In genomic region chr7:122219315-122219801, GRCm38 (mm10) we compare ENCODE assay signal across 7 mouse cellular contexts. TPM values are rescaled to one million over a fixed set of nuclear protein-coding genes. Genes with fewer than 3 reads are reported as not detected.
DNase-seq lines count a peak whose midpoint lies in the region; ATAC-seq and TF ChIP-seq lines count a peak whose summit lies in the region.

Gene Chp2 (plus strand): TSS chr7:122219496.

- no peaks in the 10 kb centered on the region for H3K79me2 ChIP-seq in liver, adult 2 months (ENCODE audit: control insufficient read depth, insufficient read depth, low read length)
- H3K79me2 ChIP-seq in myocyte (ENCODE audit: control insufficient read depth, insufficient read depth) = no peaks in the 10 kb centered on the region

- H3K4me1 ChIP-seq in embryonic facial prominence, embryonic 10.5 days = peaks cover 8% of the 10 kb centered on the region
- H3K4me1 ChIP-seq in hindbrain, embryonic 16.5 days (ENCODE audit: control insufficient read depth, insufficient read depth, low read depth, low read length) = no peaks in the 10 kb centered on the region
- H3K4me1 ChIP-seq in liver, adult 2 months (ENCODE audit: control insufficient read depth, insufficient read depth, low read length) = 0 out of 2 replicates have a peak, but pooled peaks cover 1% of the 10 kb centered on the region

- H3K36me3 ChIP-seq in embryonic facial prominence, embryonic 10.5 days (replicated peaks) = no peaks in the 10 kb centered on the region
- no peaks in the 10 kb centered on the region for H3K36me3 ChIP-seq in hindbrain, embryonic 16.5 days (ENCODE audit: control insufficient read depth, insufficient read depth, low read length)
- no peaks in the 10 kb centered on the region for H3K36me3 ChIP-seq in liver, adult 2 months (ENCODE audit: control insufficient read depth, insufficient read depth, low read length)
- no peaks in the 10 kb centered on the region for H3K36me3 ChIP-seq in myocyte (ENCODE audit: control insufficient read depth, insufficient read depth)

- H3K27me3 ChIP-seq in embryonic facial prominence, embryonic 10.5 days (replicated peaks; ENCODE audit: low read depth, poor library complexity, severe bottlenecking) = peaks cover 20% of the 10 kb centered on the region
- no peaks in the 10 kb centered on the region for H3K27me3 ChIP-seq in hindbrain, embryonic 16.5 days (replicated peaks; ENCODE audit: control insufficient read depth, insufficient read depth, low read length)
- H3K27me3 ChIP-seq in liver, adult 2 months (ENCODE audit: control insufficient read depth, insufficient read depth, low read length) = no peaks in the 10 kb centered on the region; the same call in 1 of the 2 replicates
- H3K27me3 ChIP-seq in myocyte (ENCODE audit: control insufficient read depth, insufficient read depth, insufficient read length) = peaks cover 17% of the 10 kb centered on the region

- H3K27ac ChIP-seq in embryonic facial prominence, embryonic 10.5 days (replicated peaks) = no peak within 1 kb of the TSS
- H3K27ac ChIP-seq in hindbrain, embryonic 16.5 days (ENCODE audit: low read depth, low read length) = no peak within 1 kb of the TSS
- H3K27ac ChIP-seq in liver, adult 2 months (replicated peaks; ENCODE audit: insufficient read depth, low read depth, low read length) = 0 out of 2 replicates have a peak within 1 kb of the TSS, but pooled peaks have one; percentile 0

- no peak for TF ChIP-seq POLR2A in liver, adult 2 months (IDR thresholded peaks at IDR 0.05; ENCODE audit: extremely low read depth, insufficient read depth, low read length)
- no peak for TF ChIP-seq POLR2A in myocyte (IDR thresholded peaks at IDR 0.05; ENCODE audit: insufficient read length, low read depth)

- peak; percentile 11 for DNase-seq in embryonic facial prominence, embryonic 10.5 days (ENCODE audit: low spot score)
- DNase-seq in gastrocnemius, postnatal 25 days = peak; percentile 29
- DNase-seq in liver, adult 2 months (ENCODE audit: extremely low read depth, low read depth, low spot score) = peak; percentile 62
- DNase-seq in cerebellum, adult 9-10 months = no peak

- H3K4me2 ChIP-seq in hindbrain, embryonic 16.5 days (ENCODE audit: low read length) = peak within 1 kb of the TSS; percentile 52
- peak within 1 kb of the TSS; percentile 24 for H3K4me2 ChIP-seq in myocyte (ENCODE audit: low read depth)

- H3ac ChIP-seq in myocyte (ENCODE audit: control insufficient read depth, insufficient read length) = no peak within 1 kb of the TSS

- TF ChIP-seq CTCF in liver, adult 2 months (IDR thresholded peaks at IDR 0.05; ENCODE audit: low read depth, low read length) = no peak

- H3K9me3 ChIP-seq in embryonic facial prominence, embryonic 10.5 days = peaks cover 3% of the 10 kb centered on the region; the same call in 1 of the 2 replicates
- H3K9me3 ChIP-seq in hindbrain, embryonic 16.5 days (ENCODE audit: control insufficient read depth, low read length) = no peaks in the 10 kb centered on the region

- H3K4me3 ChIP-seq in embryonic facial prominence, embryonic 10.5 days = peak within 1 kb of the TSS; percentile 39
- peak within 1 kb of the TSS; percentile 23 for H3K4me3 ChIP-seq in hindbrain, embryonic 16.5 days (ENCODE audit: low read length)
- H3K4me3 ChIP-seq in liver, adult 2 months (ENCODE audit: insufficient read depth, low read depth, low read length) = peak within 1 kb of the TSS; percentile 29
- H3K4me3 ChIP-seq in myocyte = no peak within 1 kb of the TSS

- WGBS in embryonic facial prominence, embryonic 10.5 days = 26% methylated on average over 20 of the region's 20 CpGs
- WGBS in hindbrain, embryonic 16.5 days = 37% methylated on average over 20 of the region's 20 CpGs
- WGBS in liver, adult 2 months = 3% methylated on average over 20 of the region's 20 CpGs

- ATAC-seq in hindbrain, embryonic 16.5 days = no peak
- ATAC-seq in CD4-positive, CD25-positive, alpha-beta regulatory T cell, adult 4 months = no peak

- peak within 1 kb of the TSS; percentile 39; the same call in 1 of the 2 replicates for H3K9ac ChIP-seq in hindbrain, embryonic 16.5 days (ENCODE audit: low read depth, low read length)
- peak within 1 kb of the TSS; percentile 19 for H3K9ac ChIP-seq in liver, adult 2 months (ENCODE audit: low read depth, low read length)

TF ChIP-seq in myocyte, 11 proteins besides CTCF, POLR2A, EP300 and RAD21:
- TF ChIP-seq CEBPB (IDR thresholded peaks at IDR 0.05; ENCODE audit: insufficient read depth, poor library complexity, severe bottlenecking) = no peak
- no peak for TF ChIP-seq USF1 (IDR thresholded peaks at IDR 0.05; ENCODE audit: low read depth)
- no peak for TF ChIP-seq MAX (IDR thresholded peaks at IDR 0.05; ENCODE audit: low read depth)
- no peak for TF ChIP-seq MYOD1 (IDR thresholded peaks at IDR 0.05; ENCODE audit: control insufficient read depth in 1 of 3, insufficient read length in 2 of 3, low read depth in 2 of 3)
- no peak for TF ChIP-seq TCF12 (IDR thresholded peaks at IDR 0.05; ENCODE audit: insufficient read depth, poor library complexity, severe bottlenecking)

RNA-seq across cellular contexts. Expression of gene Chp2, which starts in this region (rescaled TPM):
- not detected in 2 replicates for polyA plus RNA-seq in embryonic facial prominence, embryonic 10.5 days (2016; fragmentation: Nextera tagmentation; extraction: Ambion mirVana)
- total RNA-seq in gastrocnemius, postnatal 25 days (2021) = 1 to 10 TPM; 4.5 to 5.5 TPM
- polyA plus RNA-seq in hindbrain, embryonic 16.5 days (2015; fragmentation: Nextera tagmentation; extraction: Ambion mirVana) = 0.75 and 1.2 TPM in 2 replicates
- 4.5 and 5.3 TPM in 2 replicates for total RNA-seq in liver, adult 2 months (2014; rRNA removed)
- polyA plus RNA-seq in liver, adult 2 months (2012; rRNA removed) = 2.5 and 2.8 TPM in 2 replicates
- polyA plus RNA-seq in myocyte (2012; fragmentation: generic; extraction: Trizol) = not detected
- not detected for polyA plus RNA-seq in CD4-positive, CD25-positive, alpha-beta regulatory T cell, adult 4 months (2017; shearing (Covaris generic))

Comparison
In these comparisons a context has a peak if more than half of its experiments do, and no peak if none do; other contexts are left out.
1. Peak in DNase-seq and H3K4me3 ChIP-seq in embryonic facial prominence, embryonic 10.5 days; RNA of the gene not detected or under 1 TPM.